Mouse (Mus musculus): ENCODE results near the gene Cir1. TPM values are rescaled to one million over a fixed set of nuclear protein-coding genes. Genes with fewer than 3 reads are reported as not detected.

The Cir1 gene
- polyA plus RNA-seq, 1 experiment from 2014 or later = 18.2 TPM

DNA sequence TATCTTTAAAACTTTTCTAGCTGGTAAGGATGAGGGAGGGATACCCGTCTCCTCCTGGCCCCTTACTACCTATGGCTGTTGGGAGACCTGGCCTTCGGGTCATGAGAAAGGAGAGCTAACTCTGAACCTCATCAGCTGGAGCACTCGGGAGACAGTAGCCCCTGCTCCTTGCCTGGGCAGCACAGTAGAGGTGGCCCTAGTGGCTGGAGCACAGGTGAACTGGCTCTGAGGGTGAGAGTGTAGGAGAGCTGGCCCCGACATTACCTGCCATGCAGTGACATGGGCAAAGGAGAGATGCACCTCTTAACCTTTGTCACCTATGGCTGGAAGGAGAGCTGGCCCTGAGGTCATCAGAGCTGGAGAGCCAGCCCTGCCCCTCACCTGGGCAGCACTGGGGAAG, 71.2 kb downstream of the Cir1 start:
- 80% methylated on average over 4 of the region's 4 CpGs for WGBS
- Histone ChIP-seq H3K4me3 (ENCODE audit: low read depth, low read length) (no peak overlapping the region), H3K4me2 (ENCODE audit: low read depth, low read length, severe bottlenecking) (no peak overlapping the region), H3K9ac (ENCODE audit: low read length) (no peak overlapping the region), H3K27ac (ENCODE audit: low read depth, low read length) (no peak overlapping the region), H3K9me3 (ENCODE audit: control insufficient read depth, low read length) (no peaks in the 10 kb centered on the region), H3K36me3 (ENCODE audit: control insufficient read depth, insufficient read depth, low read length) (no peaks in the 10 kb centered on the region), H3K27me3 (ENCODE audit: control insufficient read depth, insufficient read depth, low read length) (no peaks in the 10 kb centered on the region), H3K4me1 (replicated peaks; ENCODE audit: control insufficient read depth, insufficient read depth, low read length) (no peaks in the 10 kb centered on the region)
- DNase-seq (ENCODE audit: low spot score) (no peak), ATAC-seq (replicated peaks; ENCODE audit: low FRiP score) (no peak)

Other genes with a start within 250 kb of the Cir1 start
- gene Ola1, start 93.8 kb downstream of the Cir1 start, polyA plus RNA-seq (2014; fragmentation: Nextera tagmentation; extraction: Ambion mirVana) = 99.8 and 110 TPM in 2 replicates
- 5.5 and 8.2 TPM in 2 replicates for gene Sp9, start 40.8 kb downstream of the Cir1 start, polyA plus RNA-seq (2014; fragmentation: Nextera tagmentation; extraction: Ambion mirVana)
- 11.7 and 14.0 TPM in 2 replicates for gene Scrn3, start 100 bp downstream of the Cir1 start, polyA plus RNA-seq (2014; fragmentation: Nextera tagmentation; extraction: Ambion mirVana)
- 2.6 and 2.7 TPM in 2 replicates for gene Gpr155, start 73.9 kb upstream of the Cir1 start, polyA plus RNA-seq (2014; fragmentation: Nextera tagmentation; extraction: Ambion mirVana)
- 8.6 and 10.9 TPM in 2 replicates for gene Wipf1, start 217.0 kb upstream of the Cir1 start, polyA plus RNA-seq (2014; fragmentation: Nextera tagmentation; extraction: Ambion mirVana)